Mouse (Mus musculus): Measurements from ENCODE around the gene Ints11.

Ints11 gene

GRCm38 (mm10) chr4:155848434-155849095, 20.8 kb upstream of the Ints11 start:
- DNase-seq (ENCODE audit: low spot score), result no peak

GRCm38 (mm10) chr4:155849391-155849790, 20.0 kb upstream of the Ints11 start:
- DNase-seq (ENCODE audit: low spot score), result no peak

GRCm38 (mm10) chr4:155849792-155850451, 19.4 kb upstream of the Ints11 start:
- no peak for DNase-seq (ENCODE audit: low spot score)

- DNase-seq (ENCODE audit: low spot score), result no peak
Observed at GRCm38 (mm10) chr4:155851368-155851767, 18.0 kb upstream of the Ints11 start.

GRCm38 (mm10) chr4:155851951-155852411, 17.4 kb upstream of the Ints11 start:
- no peak for DNase-seq (ENCODE audit: low spot score)

GRCm38 (mm10) chr4:155853421-155853820, 15.9 kb upstream of the Ints11 start:
- DNase-seq (ENCODE audit: low spot score), result no peak

GRCm38 (mm10) chr4:155854991-155855390, 14.4 kb upstream of the Ints11 start:
- no peak for DNase-seq (ENCODE audit: low spot score)

- DNase-seq (ENCODE audit: low spot score), result no peak
Observed at GRCm38 (mm10) chr4:155856071-155856470, 13.3 kb upstream of the Ints11 start.

- DNase-seq (ENCODE audit: low spot score), result no peak
Observed at GRCm38 (mm10) chr4:155856881-155857280, 12.5 kb upstream of the Ints11 start.

- peak; percentile 68 for DNase-seq (ENCODE audit: low spot score)
Observed at GRCm38 (mm10) chr4:155859318-155859717, 10.0 kb upstream of the Ints11 start.

- DNase-seq (ENCODE audit: low spot score), result no peak
Observed at GRCm38 (mm10) chr4:155861787-155862186, 7.6 kb upstream of the Ints11 start.

GRCm38 (mm10) chr4:155863001-155863400, 6.3 kb upstream of the Ints11 start, which contains the start of gene Tas1r3:
Gene Tas1r3 (minus strand): TSS chr4:155863362.
- no peak for DNase-seq (ENCODE audit: low spot score)

- no peak for DNase-seq (ENCODE audit: low spot score)
Observed at GRCm38 (mm10) chr4:155868614-155869298, 590 bp upstream of the Ints11 start.

GRCm38 (mm10) chr4:155871404-155871803, 2.1 kb downstream of the Ints11 start:
- DNase-seq (ENCODE audit: low spot score), result no peak

- no peak for DNase-seq (ENCODE audit: low spot score)
Observed at GRCm38 (mm10) chr4:155883587-155883986, 14.2 kb downstream of the Ints11 start.

GRCm38 (mm10) chr4:155886330-155886729, 17.0 kb downstream of the Ints11 start:
- DNase-seq (ENCODE audit: low spot score), result no peak

- DNase-seq (ENCODE audit: low spot score), result no peak
Observed at GRCm38 (mm10) chr4:155887674-155888073, 18.3 kb downstream of the Ints11 start.

GRCm38 (mm10) chr4:155888181-155888580, 18.8 kb downstream of the Ints11 start:
- DNase-seq (ENCODE audit: low spot score), result no peak

GRCm38 (mm10) chr4:155889316-155889715, 20.0 kb downstream of the Ints11 start:
- no peak for DNase-seq (ENCODE audit: low spot score)

- DNase-seq (ENCODE audit: low spot score), result no peak
Observed at GRCm38 (mm10) chr4:155891011-155891471, 21.7 kb downstream of the Ints11 start.

- peak; percentile 95 for DNase-seq (ENCODE audit: low spot score)
Observed at GRCm38 (mm10) chr4:155891551-155892001, 22.2 kb downstream of the Ints11 start, which contains the start of the genes Pusl1 and Acap3. Gene Pusl1 (minus strand): TSS chr4:155891781. Gene Acap3 (plus strand): TSS chr4:155891822.

GRCm38 (mm10) chr4:155892017-155892416, 22.7 kb downstream of the Ints11 start:
- DNase-seq (ENCODE audit: low spot score), result peak; percentile 73
